Mouse (Mus musculus): Measurements from ENCODE around the gene Vsx1.

DNA sequence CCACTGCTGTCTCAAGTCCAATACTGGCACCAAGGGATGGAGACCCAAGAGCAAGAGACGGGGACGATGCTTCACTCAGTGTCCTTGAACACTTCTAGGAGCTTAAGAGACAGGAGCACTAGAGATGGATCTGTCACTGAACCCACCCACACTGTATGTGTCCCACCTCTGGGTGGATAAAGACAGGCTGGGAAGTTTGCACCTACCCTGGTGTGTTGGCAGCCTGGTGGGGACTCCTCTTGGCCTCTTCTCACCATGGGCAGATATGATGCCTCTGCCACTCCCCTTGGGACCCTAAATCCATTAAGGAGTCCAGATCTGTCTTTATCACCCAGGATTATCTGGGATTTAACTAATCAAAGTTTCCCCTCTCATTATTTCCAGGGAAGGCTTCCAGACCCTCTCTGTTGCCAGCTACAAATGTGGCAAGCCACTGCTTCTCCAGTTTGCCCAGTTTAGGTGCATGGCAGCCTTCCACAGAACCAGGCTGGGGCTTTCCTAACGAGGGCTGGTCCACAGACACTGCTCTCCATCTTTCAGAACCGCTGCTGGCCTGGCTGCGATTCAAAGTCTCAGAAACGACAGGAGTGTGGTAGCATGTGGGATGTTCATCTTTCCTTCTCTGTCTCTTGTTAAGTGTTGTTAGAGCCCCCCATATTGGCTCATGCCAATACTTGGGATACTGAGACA lies 2.5 kb upstream of the Vsx1 start:
- TF ChIP-seq CTCF (IDR thresholded peaks at IDR 0.05; ENCODE audit: extremely low read depth, insufficient read depth, low read length) (no peak), POLR2A (IDR thresholded peaks at IDR 0.05; ENCODE audit: extremely low read depth, insufficient read depth, low read length) (no peak)
